Mouse (Mus musculus) layer of hippocampus, adult 18-20 months (tissue): ENCODE results near the gene Pcgf2. TPM values are rescaled to one million over a fixed set of nuclear protein-coding genes. Genes with fewer than 3 reads are reported as not detected.
"Not testable (repeated sequence)": the region's sequence is repeated elsewhere in the genome, so short reads cannot be mapped to it uniquely, and the experiment has no call there.

Experiments
- DNase-seq, 2 experiments: peaks; one replicate each; pipeline ENCODE4 v3.0.0; 2022; ENCODE audit warnings: low spot score in 2 of 2
- microRNA-seq, 2 experiments: library from miRNA; unstranded; fragments of <30 nt; microRNA quantifications; one replicate each; pipeline ENCODE4 v1.2.0; 2021
- total RNA-seq, 2 experiments: library from RNA; stranded (reverse); gene quantifications; 2 replicates each; pipeline ENCODE4 v1.2.3; 2021

Pcgf2 gene
- total RNA-seq, 2 experiments from 2014 or later, result 21.7 to 24.6 TPM

GRCm38 (mm10) chr11:97654210-97654609 is 46.1 kb downstream of the Pcgf2 start:
- no peak for DNase-seq

GRCm38 (mm10) chr11:97653376-97653775 is 46.9 kb downstream of the Pcgf2 start:
- not testable (repeated sequence) for DNase-seq

- no peak for DNase-seq
These were observed 50.0 kb downstream of the Pcgf2 start for GRCm38 (mm10) chr11:97650341-97650740.

- not testable (repeated sequence) for DNase-seq
These were observed 51.8 kb downstream of the Pcgf2 start for GRCm38 (mm10) chr11:97648541-97648940.

- peak in 1 of 2 experiments; percentile 68 for DNase-seq
These were observed 55.5 kb downstream of the Pcgf2 start for GRCm38 (mm10) chr11:97644834-97645233.

GRCm38 (mm10) chr11:97643380-97644055 is 56.8 kb downstream of the Pcgf2 start:
- no peak for DNase-seq

GRCm38 (mm10) chr11:97642746-97643145 is 57.6 kb downstream of the Pcgf2 start:
- DNase-seq, result no peak

GRCm38 (mm10) chr11:97641668-97642067 is 58.6 kb downstream of the Pcgf2 start:
- peak; percentile 60 to 79 for DNase-seq

Small RNA genes lying within 50 kb of the gene (microRNA-seq; reads per million reads assigned to microRNA genes)
- gene Gm24158 (0 to 0.39 reads per million in 2 experiments), gene Mir6927 (0.20 to 2.0 reads per million in 2 experiments), gene Mir8102 (0 reads per million in 2 experiments)

Other genes starting within 250 kb of the Pcgf2 start
- not detected for gene 4933428G20Rik, start 200.2 kb downstream of the Pcgf2 start, total RNA-seq
- gene Srcin1, start 124.3 kb downstream of the Pcgf2 start, total RNA-seq, result 100 to 1,000 TPM; 218 to 221 TPM
- gene Epop, start 70.8 kb downstream of the Pcgf2 start, total RNA-seq, result 10 to 100 TPM; 46.1 to 48.8 TPM
- 100 to 1,000 TPM; 122 to 137 TPM for gene Mllt6, start 37.1 kb downstream of the Pcgf2 start, total RNA-seq
- 10 to 100 TPM; 51.3 to 52.0 TPM for gene Cisd3, start 14.7 kb downstream of the Pcgf2 start, total RNA-seq
- gene Psmb3, start 2.9 kb upstream of the Pcgf2 start, total RNA-seq, result 100 to 1,000 TPM; 124 to 128 TPM
- gene Pip4k2b, start 44.2 kb upstream of the Pcgf2 start, total RNA-seq, result 100 to 1,000 TPM; 114 to 115 TPM
- 10 to 100 TPM; 18.6 to 23.2 TPM for gene Cwc25, start 66.1 kb upstream of the Pcgf2 start, total RNA-seq
- gene 1700001P01Rik, start 75.4 kb upstream of the Pcgf2 start, total RNA-seq, result 1 to 10 TPM; 1.1 to 1.2 TPM
- gene Rpl23, start 81.9 kb upstream of the Pcgf2 start, total RNA-seq, result 100 to 1,000 TPM; 367 to 379 TPM
- 100 to 1,000 TPM; 107 to 110 TPM for gene Lasp1, start 98.5 kb upstream of the Pcgf2 start, total RNA-seq
- 10 to 100 TPM; 70.8 to 71.5 TPM for gene B230217C12Rik, start 140.3 kb upstream of the Pcgf2 start, total RNA-seq
- gene Fbxo47, start 183.7 kb upstream of the Pcgf2 start, total RNA-seq, result 1 to 10 TPM; 1.6 to 2.6 TPM